Mouse (Mus musculus): Measurements from ENCODE around the gene Capn2. TPM values are rescaled to one million over a fixed set of nuclear protein-coding genes. Genes with fewer than 3 reads are reported as not detected.

Capn2 gene
- polyA plus RNA-seq, 1 experiment: 148 TPM

- H3K79me2 ChIP-seq (ENCODE audit: control insufficient read depth, insufficient read depth): peaks cover 72% of the 10 kb centered on the region
- peak overlapping the region; percentile 88 for H3K4me3 ChIP-seq
- no peak; the same call in 1 of the 2 replicates for TF ChIP-seq CEBPB (IDR thresholded peaks at IDR 0.05; ENCODE audit: insufficient read depth, poor library complexity, severe bottlenecking)
- peak; percentile 41 for TF ChIP-seq POLR2A (IDR thresholded peaks at IDR 0.05; ENCODE audit: insufficient read length, low read depth)
- peak; percentile 64 for TF ChIP-seq POLR2AphosphoS2 (IDR thresholded peaks at IDR 0.05; ENCODE audit: insufficient read length, low read depth)
- TF ChIP-seq USF1 (IDR thresholded peaks at IDR 0.05; ENCODE audit: low read depth): no peak
- TF ChIP-seq TCF12 (IDR thresholded peaks at IDR 0.05; ENCODE audit: insufficient read depth, poor library complexity, severe bottlenecking): no peak
- H3K36me3 ChIP-seq (ENCODE audit: control insufficient read depth, insufficient read depth): peaks cover 26% of the 10 kb centered on the region
- H3K27me3 ChIP-seq (ENCODE audit: control insufficient read depth, insufficient read depth, insufficient read length): no peaks in the 10 kb centered on the region
- H3K4me2 ChIP-seq (ENCODE audit: low read depth): peak overlapping the region; percentile 50
- no peak overlapping the region for H3ac ChIP-seq (ENCODE audit: control insufficient read depth, insufficient read length)
These were observed 3.7 kb downstream of the Capn2 start for GRCm38 (mm10) chr1:182513714-182514113.

DNA sequence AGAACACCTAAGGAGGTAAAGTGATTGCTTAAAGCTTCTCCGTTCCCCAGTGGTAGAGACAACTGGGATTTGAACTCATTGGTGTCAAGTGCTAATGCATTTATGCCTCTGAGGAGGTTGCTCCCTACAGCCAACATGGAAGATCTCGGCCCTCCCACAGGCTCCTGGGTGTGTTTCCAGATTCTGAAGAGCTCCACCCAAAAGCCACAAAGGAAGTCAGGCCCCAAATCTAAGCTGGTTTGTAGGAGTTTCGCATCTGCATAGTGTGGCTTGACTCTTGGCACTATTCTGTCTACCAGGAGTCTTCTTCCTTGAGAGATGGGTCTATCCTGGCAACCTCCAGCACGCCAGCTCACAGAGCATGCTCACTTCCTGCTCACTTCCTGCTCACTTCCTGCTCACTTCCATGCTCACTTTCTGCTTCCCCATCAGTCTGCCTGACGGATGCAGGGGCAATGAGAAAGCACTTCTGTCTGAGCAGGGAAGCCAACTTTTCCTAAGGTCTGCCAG is 4.5 kb downstream of the Capn2 start:
- H3K4me2 ChIP-seq (ENCODE audit: low read depth): peak overlapping the region; percentile 50
- peaks cover 72% of the 10 kb centered on the region for H3K79me2 ChIP-seq (ENCODE audit: control insufficient read depth, insufficient read depth)
- no peaks in the 10 kb centered on the region for H3K27me3 ChIP-seq (ENCODE audit: control insufficient read depth, insufficient read depth, insufficient read length)
- H3ac ChIP-seq (ENCODE audit: control insufficient read depth, insufficient read length): no peak overlapping the region
- no peak overlapping the region for H3K4me3 ChIP-seq
- no peak for TF ChIP-seq USF1 (IDR thresholded peaks at IDR 0.05; ENCODE audit: low read depth)
- TF ChIP-seq CEBPB (IDR thresholded peaks at IDR 0.05; ENCODE audit: insufficient read depth, poor library complexity, severe bottlenecking): no peak
- peak; percentile 18 for TF ChIP-seq POLR2AphosphoS2 (IDR thresholded peaks at IDR 0.05; ENCODE audit: insufficient read length, low read depth)
- peaks cover 30% of the 10 kb centered on the region for H3K36me3 ChIP-seq (ENCODE audit: control insufficient read depth, insufficient read depth)

DNA sequence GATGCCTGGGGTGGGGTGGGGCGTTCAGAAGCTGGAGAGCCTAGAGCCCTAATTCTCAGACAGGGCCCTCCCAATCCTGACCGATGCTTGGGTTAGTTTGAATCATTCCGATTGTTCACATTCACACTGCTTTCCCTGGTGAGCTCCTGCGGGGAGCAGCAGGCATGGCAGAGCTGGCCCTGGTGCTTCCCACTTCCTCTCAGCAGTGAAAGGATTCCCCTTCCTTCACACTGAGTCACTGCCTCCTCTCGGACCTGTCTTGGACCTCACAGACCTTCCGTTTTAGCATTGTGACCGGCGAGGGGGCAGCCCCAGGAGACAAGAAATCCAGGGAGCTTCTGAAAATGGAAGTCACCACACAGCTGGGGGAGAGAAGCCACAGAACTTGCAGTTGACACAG is 5.6 kb downstream of the Capn2 start:
- H3K4me3 ChIP-seq: no peak overlapping the region
- H3K4me2 ChIP-seq (ENCODE audit: low read depth): peak overlapping the region; percentile 50
- no peaks in the 10 kb centered on the region for H3K27me3 ChIP-seq (ENCODE audit: control insufficient read depth, insufficient read depth, insufficient read length)
- TF ChIP-seq CEBPB (IDR thresholded peaks at IDR 0.05; ENCODE audit: insufficient read depth, poor library complexity, severe bottlenecking): no peak
- no peak for TF ChIP-seq MYOD1 (IDR thresholded peaks at IDR 0.05; ENCODE audit: control insufficient read depth in 1 of 3, insufficient read length in 2 of 3, low read depth in 2 of 3)
- no peak for TF ChIP-seq POLR2AphosphoS2 (IDR thresholded peaks at IDR 0.05; ENCODE audit: insufficient read length, low read depth)
- no peak for TF ChIP-seq USF1 (IDR thresholded peaks at IDR 0.05; ENCODE audit: low read depth)
- no peak for TF ChIP-seq POLR2A (IDR thresholded peaks at IDR 0.05; ENCODE audit: insufficient read length, low read depth)
- TF ChIP-seq MYOG (IDR thresholded peaks at IDR 0.05; ENCODE audit: control insufficient read depth in 1 of 3, insufficient read depth in 1 of 3, insufficient read length in 2 of 3, low read depth in 2 of 3): no peak
- TF ChIP-seq MAX (IDR thresholded peaks at IDR 0.05; ENCODE audit: low read depth): no peak
- TF ChIP-seq E2F4 (IDR thresholded peaks at IDR 0.05; ENCODE audit: insufficient read depth): no peak
- no peak for TF ChIP-seq SRF (IDR thresholded peaks at IDR 0.05; ENCODE audit: control insufficient read depth, insufficient read length, low read depth)
- TF ChIP-seq REST (IDR thresholded peaks at IDR 0.05; ENCODE audit: insufficient read depth, insufficient read length): no peak
- no peak for TF ChIP-seq TCF12 (IDR thresholded peaks at IDR 0.05; ENCODE audit: insufficient read depth, poor library complexity, severe bottlenecking)
- TF ChIP-seq TCF3 (IDR thresholded peaks at IDR 0.05; ENCODE audit: insufficient read length, low read depth): no peak
- H3K79me2 ChIP-seq (ENCODE audit: control insufficient read depth, insufficient read depth): peaks cover 69% of the 10 kb centered on the region
- H3K36me3 ChIP-seq (ENCODE audit: control insufficient read depth, insufficient read depth): peaks cover 30% of the 10 kb centered on the region
- H3ac ChIP-seq (ENCODE audit: control insufficient read depth, insufficient read length): no peak overlapping the region

- Histone ChIP-seq H3K79me2 (ENCODE audit: control insufficient read depth, insufficient read depth) (peaks cover 62% of the 10 kb centered on the region), H3K27me3 (ENCODE audit: control insufficient read depth, insufficient read depth, insufficient read length) (no peaks in the 10 kb centered on the region), H3K4me3 (no peak overlapping the region), H3K36me3 (ENCODE audit: control insufficient read depth, insufficient read depth) (peaks cover 30% of the 10 kb centered on the region), H3K4me2 (ENCODE audit: low read depth) (peak overlapping the region; percentile 27), H3ac (ENCODE audit: control insufficient read depth, insufficient read length) (no peak overlapping the region)
- no peak for TF ChIP-seq SRF (IDR thresholded peaks at IDR 0.05; ENCODE audit: control insufficient read depth, insufficient read length, low read depth)
- TF ChIP-seq MAX (IDR thresholded peaks at IDR 0.05; ENCODE audit: low read depth): no peak
- TF ChIP-seq E2F4 (IDR thresholded peaks at IDR 0.05; ENCODE audit: insufficient read depth): no peak
- TF ChIP-seq POLR2AphosphoS2 (IDR thresholded peaks at IDR 0.05; ENCODE audit: insufficient read length, low read depth): no peak
- TF ChIP-seq MYOG (IDR thresholded peaks at IDR 0.05; ENCODE audit: control insufficient read depth in 1 of 3, insufficient read depth in 1 of 3, insufficient read length in 2 of 3, low read depth in 2 of 3): no peak
- TF ChIP-seq POLR2A (IDR thresholded peaks at IDR 0.05; ENCODE audit: insufficient read length, low read depth): no peak
- no peak for TF ChIP-seq TCF3 (IDR thresholded peaks at IDR 0.05; ENCODE audit: insufficient read length, low read depth)
- no peak for TF ChIP-seq MYOD1 (IDR thresholded peaks at IDR 0.05; ENCODE audit: control insufficient read depth in 1 of 3, insufficient read length in 2 of 3, low read depth in 2 of 3)
- TF ChIP-seq USF1 (IDR thresholded peaks at IDR 0.05; ENCODE audit: low read depth): no peak
- TF ChIP-seq REST (IDR thresholded peaks at IDR 0.05; ENCODE audit: insufficient read depth, insufficient read length): no peak
- TF ChIP-seq TCF12 (IDR thresholded peaks at IDR 0.05; ENCODE audit: insufficient read depth, poor library complexity, severe bottlenecking): no peak
- no peak for TF ChIP-seq CEBPB (IDR thresholded peaks at IDR 0.05; ENCODE audit: insufficient read depth, poor library complexity, severe bottlenecking)
These were observed 6.3 kb downstream of the Capn2 start for GRCm38 (mm10) chr1:182511073-182511472.

GRCm38 (mm10) chr1:182509110-182509797 is 8.2 kb downstream of the Capn2 start:
- no peaks in the 10 kb centered on the region for H3K27me3 ChIP-seq (ENCODE audit: control insufficient read depth, insufficient read depth, insufficient read length)
- no peak overlapping the region for H3K4me3 ChIP-seq
- peaks cover 58% of the 10 kb centered on the region for H3K79me2 ChIP-seq (ENCODE audit: control insufficient read depth, insufficient read depth)
- H3K36me3 ChIP-seq (ENCODE audit: control insufficient read depth, insufficient read depth): peaks cover 31% of the 10 kb centered on the region
- no peak overlapping the region for H3K4me2 ChIP-seq (ENCODE audit: low read depth)
- TF ChIP-seq MYOG (IDR thresholded peaks at IDR 0.05; ENCODE audit: control insufficient read depth in 1 of 3, insufficient read depth in 1 of 3, insufficient read length in 2 of 3, low read depth in 2 of 3) (peak in 1 of 3 experiments; percentile 38), POLR2A (IDR thresholded peaks at IDR 0.05; ENCODE audit: insufficient read length, low read depth) (peak; percentile 28), E2F4 (IDR thresholded peaks at IDR 0.05; ENCODE audit: insufficient read depth) (no peak)
- no peak overlapping the region for H3ac ChIP-seq (ENCODE audit: control insufficient read depth, insufficient read length)
